ENCODE assay signal across 15 mouse cellular contexts in genomic region chr1:139053003-139053402, GRCm38 (mm10).
"Had no signal": no experiment of that assay in that cellular context is flagged by ENCODE, and none has a peak within 500 bp of the region (broad histone marks: within the 10 kb centered on the region; RNA-seq: fewer than 3 reads in every experiment).

No protein-coding gene starts in this region.

- H3K27ac ChIP-seq: neural tube, embryonic 12.5 days; neural tube, embryonic 13.5 days; neural tube, embryonic 15.5 days; stomach, embryonic 15.5 days; stomach, postnatal 0 days had no signal

- H3K27me3 ChIP-seq: neural tube, embryonic 12.5 days; neural tube, embryonic 13.5 days; neural tube, embryonic 15.5 days; stomach, embryonic 15.5 days had no signal

- H3K4me3 ChIP-seq: neural tube, embryonic 12.5 days; neural tube, embryonic 13.5 days; neural tube, embryonic 15.5 days; stomach, embryonic 15.5 days had no signal

- H3K9ac ChIP-seq: neural tube, embryonic 12.5 days; neural tube, embryonic 13.5 days; neural tube, embryonic 15.5 days; stomach, embryonic 15.5 days had no signal

- H3K36me3 ChIP-seq: neural tube, embryonic 12.5 days; neural tube, embryonic 13.5 days had no signal

- DNase-seq: retina, postnatal 1 day; right cerebral cortex, postnatal 14 days; right cerebral cortex, postnatal 25 days; right cerebral cortex, postnatal 4 days; spleen, adult 18-20 months; thymus, adult 18-20 months; thymus, adult 2 months; thymus, postnatal 14 days; thymus, postnatal 25 days; thymus, postnatal 36 days had no signal

- H3K4me1 ChIP-seq: neural tube, embryonic 12.5 days; stomach, embryonic 15.5 days had no signal

- H3K9me3 ChIP-seq: neural tube, embryonic 12.5 days; neural tube, embryonic 13.5 days; neural tube, embryonic 15.5 days; stomach, embryonic 15.5 days had no signal
